Mouse (Mus musculus) C3H10T1/2 (cell line): Measurements from ENCODE around the gene Kcna3. TPM values are rescaled to one million over a fixed set of nuclear protein-coding genes. Genes with fewer than 3 reads are reported as not detected.

ENCODE experiments used
- polyA plus RNA-seq, 2 experiments: library from polyadenylated mRNA; unstranded; fragments of >200 nt; fragmentation: generic; extraction: Trizol; gene quantifications; one replicate each; pipeline ENCODE4 v1.2.1; 2012; ENCODE audit warnings: missing spikeins in 2 of 2

The Kcna3 gene
- not detected for polyA plus RNA-seq

DNA sequence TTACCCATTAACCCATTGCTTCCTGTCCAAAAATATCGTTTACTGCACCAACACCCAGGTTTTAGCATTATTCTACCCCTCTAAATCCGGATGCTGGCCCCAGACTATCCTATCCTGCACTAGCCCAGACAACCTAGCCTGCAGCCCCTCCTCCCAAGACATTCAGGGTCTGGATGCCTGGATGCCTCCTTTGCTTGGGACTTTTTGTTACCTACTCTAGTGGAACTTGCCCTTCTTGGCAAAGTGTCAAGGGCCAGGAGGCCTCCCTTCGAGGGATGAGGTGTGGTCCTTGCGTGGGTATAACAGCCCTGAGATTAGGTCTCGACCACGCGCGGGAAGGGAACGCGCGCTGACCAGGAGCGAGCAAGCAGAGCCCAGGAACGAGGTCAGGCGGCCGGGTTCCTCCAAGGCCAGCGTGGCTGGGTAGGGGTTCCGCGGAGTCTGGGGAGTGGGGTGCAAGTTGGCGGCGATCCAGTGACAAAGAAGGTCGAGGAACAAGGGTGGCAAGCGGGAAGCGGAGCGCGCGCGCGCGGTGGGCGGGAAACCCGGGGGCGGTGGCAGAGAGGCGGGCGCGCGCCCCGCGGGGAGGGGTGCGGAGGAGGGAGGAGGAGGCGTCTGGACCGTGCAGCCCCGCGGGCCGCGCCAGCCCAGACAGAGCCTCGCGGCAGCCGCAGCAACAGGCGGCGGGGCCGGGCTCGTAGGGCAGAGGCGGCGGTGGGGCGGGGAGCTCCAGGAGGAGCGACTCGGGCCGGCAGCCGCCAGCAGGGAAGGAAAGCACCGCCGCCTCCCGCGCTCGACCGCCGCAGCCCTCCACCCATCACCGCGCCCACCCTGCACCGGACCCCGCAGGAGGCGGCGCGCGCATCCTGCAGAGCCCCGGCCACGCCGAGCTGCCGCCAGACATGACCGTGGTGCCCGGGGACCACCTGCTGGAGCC is at the start of gene Kcna3:
Kcna3 (plus strand) TSS at position 649 of the 937 bp plus-strand sequence.

Other genes with a start within 250 kb of the Kcna3 start
- not detected for gene Cd53, start 246.0 kb upstream of the Kcna3 start, polyA plus RNA-seq
- not detected for gene Olfr266, start 209.9 kb upstream of the Kcna3 start, polyA plus RNA-seq
- gene Kcna2, start 65.0 kb downstream of the Kcna3 start, polyA plus RNA-seq = not detected
- not detected for gene Kcna10, start 146.9 kb downstream of the Kcna3 start, polyA plus RNA-seq
- not detected for gene Cym, start 185.6 kb downstream of the Kcna3 start, polyA plus RNA-seq
- not detected for gene A630076J17Rik, start 194.4 kb downstream of the Kcna3 start, polyA plus RNA-seq
- not detected for gene Prok1, start 203.5 kb downstream of the Kcna3 start, polyA plus RNA-seq
- gene Lamtor5, start 242.7 kb downstream of the Kcna3 start, polyA plus RNA-seq = 100 to 1,000 TPM; 104 to 143 TPM